Mouse (Mus musculus): Measurements from ENCODE around the gene Tpsg1. TPM values are rescaled to one million over a fixed set of nuclear protein-coding genes. Genes with fewer than 3 reads are reported as not detected.

The Tpsg1 gene
- polyA plus RNA-seq, 1 experiment from 2014 or later, result not detected

GRCm38 (mm10) chr17:25408302-25408999, 39.4 kb downstream of the Tpsg1 start:
- Histone ChIP-seq H3K4me3 (ENCODE audit: low read depth, low read length) (no peak overlapping the region), H3K27me3 (ENCODE audit: insufficient read depth, low read length) (no peaks in the 10 kb centered on the region), H3K36me3 (replicated peaks; ENCODE audit: insufficient read depth, low read length) (no peaks in the 10 kb centered on the region), H3K4me1 (ENCODE audit: insufficient read depth) (peaks cover 2% of the 10 kb centered on the region; the same call in 1 of the 2 replicates), H3K9me3 (ENCODE audit: low read length) (no peaks in the 10 kb centered on the region), H3K4me2 (ENCODE audit: low read depth, low read length) (no peak overlapping the region), H3K27ac (ENCODE audit: low read depth) (no peak overlapping the region), H3K9ac (replicated peaks) (no peak overlapping the region)
- DNase-seq (no peak), ATAC-seq (no peak)
- TF ChIP-seq EP300 (IDR thresholded peaks at IDR 0.05; ENCODE audit: low read depth) (no peak), CTCF (IDR thresholded peaks at IDR 0.05; ENCODE audit: low read depth) (no peak)
- 69% methylated on average over 7 of the region's 7 CpGs for WGBS (ENCODE audit: insufficient replicate concordance)

GRCm38 (mm10) chr17:25409621-25410020, 40.5 kb downstream of the Tpsg1 start:
- DNase-seq, result no peak
- 74% methylated on average over 7 of the region's 7 CpGs for WGBS (ENCODE audit: insufficient replicate concordance)
- Histone ChIP-seq H3K27ac (ENCODE audit: low read depth) (no peak overlapping the region), H3K36me3 (replicated peaks; ENCODE audit: insufficient read depth, low read length) (no peaks in the 10 kb centered on the region), H3K9ac (replicated peaks) (no peak overlapping the region), H3K9me3 (ENCODE audit: low read length) (no peaks in the 10 kb centered on the region), H3K4me3 (ENCODE audit: low read depth, low read length) (no peak overlapping the region), H3K4me1 (ENCODE audit: insufficient read depth) (peaks cover 2% of the 10 kb centered on the region; the same call in 1 of the 2 replicates), H3K4me2 (ENCODE audit: low read depth, low read length) (no peak overlapping the region), H3K27me3 (ENCODE audit: insufficient read depth, low read length) (no peaks in the 10 kb centered on the region)
- TF ChIP-seq CTCF (IDR thresholded peaks at IDR 0.05; ENCODE audit: low read depth) (no peak), EP300 (IDR thresholded peaks at IDR 0.05; ENCODE audit: low read depth) (no peak)
- no peak for ATAC-seq

- Histone ChIP-seq H3K27ac (ENCODE audit: low read depth) (no peak overlapping the region), H3K9ac (replicated peaks) (no peak overlapping the region), H3K36me3 (replicated peaks; ENCODE audit: insufficient read depth, low read length) (no peaks in the 10 kb centered on the region), H3K4me3 (ENCODE audit: low read depth, low read length) (no peak overlapping the region), H3K27me3 (ENCODE audit: insufficient read depth, low read length) (no peaks in the 10 kb centered on the region), H3K9me3 (ENCODE audit: low read length) (no peaks in the 10 kb centered on the region), H3K4me1 (ENCODE audit: insufficient read depth) (no peaks in the 10 kb centered on the region), H3K4me2 (ENCODE audit: low read depth, low read length) (no peak overlapping the region)
- DNase-seq (no peak), ATAC-seq (no peak)
- TF ChIP-seq CTCF (IDR thresholded peaks at IDR 0.05; ENCODE audit: low read depth) (no peak), EP300 (IDR thresholded peaks at IDR 0.05; ENCODE audit: low read depth) (no peak)
- 52% methylated on average over 6 of the region's 6 CpGs for WGBS (ENCODE audit: insufficient replicate concordance)
These were observed 41.1 kb downstream of the Tpsg1 start for GRCm38 (mm10) chr17:25410180-25410579.

- ATAC-seq (no peak), DNase-seq (no peak)
- H3K9ac ChIP-seq (replicated peaks), result no peak overlapping the region
- H3K27ac ChIP-seq (ENCODE audit: low read depth), result no peak overlapping the region
- H3K36me3 ChIP-seq (replicated peaks; ENCODE audit: insufficient read depth, low read length), result no peaks in the 10 kb centered on the region
- H3K4me1 ChIP-seq (ENCODE audit: insufficient read depth), result no peaks in the 10 kb centered on the region
- no peak overlapping the region for H3K4me3 ChIP-seq (ENCODE audit: low read depth, low read length)
- H3K27me3 ChIP-seq (ENCODE audit: insufficient read depth, low read length), result no peaks in the 10 kb centered on the region
- no peak overlapping the region for H3K4me2 ChIP-seq (ENCODE audit: low read depth, low read length)
- WGBS (ENCODE audit: insufficient replicate concordance), result 26% methylated on average over 7 of the region's 7 CpGs
- H3K9me3 ChIP-seq (ENCODE audit: low read length), result no peaks in the 10 kb centered on the region
- no peak for TF ChIP-seq CTCF (IDR thresholded peaks at IDR 0.05; ENCODE audit: low read depth)
- TF ChIP-seq EP300 (IDR thresholded peaks at IDR 0.05; ENCODE audit: low read depth), result no peak
These were observed 41.7 kb downstream of the Tpsg1 start for GRCm38 (mm10) chr17:25410786-25411185.

- Histone ChIP-seq H3K36me3 (replicated peaks; ENCODE audit: insufficient read depth, low read length) (no peaks in the 10 kb centered on the region), H3K4me3 (ENCODE audit: low read depth, low read length) (no peak overlapping the region), H3K4me2 (ENCODE audit: low read depth, low read length) (no peak overlapping the region), H3K27ac (ENCODE audit: low read depth) (no peak overlapping the region), H3K9me3 (ENCODE audit: low read length) (no peaks in the 10 kb centered on the region), H3K4me1 (ENCODE audit: insufficient read depth) (peaks cover 1% of the 10 kb centered on the region; the same call in 1 of the 2 replicates), H3K9ac (replicated peaks) (no peak overlapping the region), H3K27me3 (ENCODE audit: insufficient read depth, low read length) (no peaks in the 10 kb centered on the region)
- TF ChIP-seq CTCF (IDR thresholded peaks at IDR 0.05; ENCODE audit: low read depth) (no peak), EP300 (IDR thresholded peaks at IDR 0.05; ENCODE audit: low read depth) (no peak)
- DNase-seq, result no peak
- no peak for ATAC-seq
- WGBS (ENCODE audit: insufficient replicate concordance), result 34% methylated on average over 4 of the region's 4 CpGs
These were observed 42.2 kb downstream of the Tpsg1 start for GRCm38 (mm10) chr17:25411251-25411650.

GRCm38 (mm10) chr17:25414209-25414608, 45.1 kb downstream of the Tpsg1 start:
- H3K27me3 ChIP-seq (ENCODE audit: insufficient read depth, low read length), result no peaks in the 10 kb centered on the region
- peaks cover 3% of the 10 kb centered on the region; the same call in 1 of the 2 replicates for H3K4me1 ChIP-seq (ENCODE audit: insufficient read depth)
- H3K36me3 ChIP-seq (replicated peaks; ENCODE audit: insufficient read depth, low read length), result no peaks in the 10 kb centered on the region
- ATAC-seq (peak; percentile 43; the same call in 1 of the 2 replicates), DNase-seq (no peak)
- H3K4me3 ChIP-seq (ENCODE audit: low read depth, low read length), result no peak overlapping the region
- no peak overlapping the region for H3K4me2 ChIP-seq (ENCODE audit: low read depth, low read length)
- H3K9me3 ChIP-seq (ENCODE audit: low read length), result no peaks in the 10 kb centered on the region
- TF ChIP-seq EP300 (IDR thresholded peaks at IDR 0.05; ENCODE audit: low read depth) (no peak), CTCF (IDR thresholded peaks at IDR 0.05; ENCODE audit: low read depth) (no peak)
- H3K9ac ChIP-seq (replicated peaks), result no peak overlapping the region
- H3K27ac ChIP-seq (ENCODE audit: low read depth), result no peak overlapping the region
- WGBS (ENCODE audit: insufficient replicate concordance), result 42% methylated on average over 4 of the region's 4 CpGs

Measured in liver, postnatal 0 days (tissue).